Mouse (Mus musculus) G1E (cell line): ENCODE results near the gene Prdm5. TPM values are rescaled to one million over a fixed set of nuclear protein-coding genes. Genes with fewer than 3 reads are reported as not detected.

Source experiments
- ATAC-seq: 2 replicates; pipeline ENCODE4 v1.8.0; 2016; ENCODE audit warnings: mild to moderate bottlenecking; ENCODE audit not compliant: insufficient number of reproducible peaks, poor library complexity, low FRiP score, severe bottlenecking; ENCODE audit errors: extremely low read depth
- DNase-seq: peaks from one replicate; pipeline ENCODE4 v3.0.0; 2012; ENCODE audit warnings: low spot score
- H3K27me3 ChIP-seq: 2 replicates; pipeline ENCODE4 v1.6.1; 2012; ENCODE audit warnings: mild to moderate bottlenecking, low read length, inconsistent platforms; ENCODE audit not compliant: insufficient read depth
- H3K36me3 ChIP-seq: replicated peaks from 2 replicates; pipeline ENCODE3; 2012; ENCODE audit warnings: mild to moderate bottlenecking, inconsistent platforms
- H3K4me1 ChIP-seq: 2 replicates; pipeline ENCODE4 v1.6.1; 2012; ENCODE audit warnings: low read depth, low read length, inconsistent platforms, mixed read lengths; ENCODE audit not compliant: insufficient read depth
- H3K4me3 ChIP-seq: 2 replicates; pipeline ENCODE4 v1.5.1; 2012; ENCODE audit warnings: low read depth, mild to moderate bottlenecking, inconsistent platforms, low read length, moderate library complexity, mixed read lengths
- H3K9me3 ChIP-seq: replicated peaks from 2 replicates; pipeline ENCODE4 v1.6.1; 2012; ENCODE audit warnings: inconsistent platforms
- CTCF ChIP-seq: IDR thresholded peaks from 2 replicates; pipeline ENCODE4 v1.5.1; 2012; ENCODE audit warnings: low read depth, low read length, inconsistent platforms, mixed read lengths
- GATA1 ChIP-seq: IDR thresholded peaks from 2 replicates; pipeline ENCODE4 v1.6.1; 2012; ENCODE audit warnings: borderline replicate concordance, low read length, inconsistent platforms, mixed read lengths
- GATA2 ChIP-seq: IDR thresholded peaks from 2 replicates; pipeline ENCODE4 v1.6.1; 2012; ENCODE audit warnings: low read depth, low read length, inconsistent platforms, borderline replicate concordance
- POLR2AphosphoS5 ChIP-seq: IDR thresholded peaks from 2 replicates; pipeline ENCODE4 v1.6.1; 2012; ENCODE audit warnings: low read depth, low read length, inconsistent platforms; ENCODE audit not compliant: insufficient replicate concordance
- TAL1 ChIP-seq: conservative IDR thresholded peaks from 2 replicates; pipeline ENCODE4 v1.6.1; 2012; ENCODE audit warnings: low read depth, low read length, inconsistent platforms, mixed read lengths
- polyA plus RNA-seq: library from polyadenylated mRNA; stranded (reverse); fragments of >175 nt; gene quantifications from 2 replicates; pipeline ENCODE4 v1.2.3, GENCODE M21; 2012
- total RNA-seq, 2 experiments: library from RNA; stranded (forward) in 1 of 2; stranded (reverse) in 1 of 2; fragments of 200-1000 nt in 1 of 2; fragments of >200 nt in 1 of 2; fragmentation: Nextera tagmentation in 1 of 2; gene quantifications; 2 replicates each; pipeline ENCODE4 v1.2.3; 2014 to 2017

The Prdm5 gene
- total and polyA plus RNA-seq, 3 experiments = 0.38 TPM; not detected in 2

GRCm38 (mm10) chr6:65818039-65818747 lies 39.4 kb downstream of the Prdm5 start:
- no peak overlapping the region for H3K4me3 ChIP-seq
- no peak for TF ChIP-seq CTCF
- TF ChIP-seq GATA2 = no peak
- TF ChIP-seq POLR2AphosphoS5 = no peak
- no peak for TF ChIP-seq TAL1
- TF ChIP-seq GATA1 = no peak
- DNase-seq (no peak), ATAC-seq (no peak)
- H3K36me3 ChIP-seq = no peaks in the 10 kb centered on the region
- peaks cover 8% of the 10 kb centered on the region for H3K27me3 ChIP-seq
- no peaks in the 10 kb centered on the region for H3K9me3 ChIP-seq
- H3K4me1 ChIP-seq = no peaks in the 10 kb centered on the region

- ATAC-seq (no peak), DNase-seq (no peak)
- Histone ChIP-seq H3K4me1 (no peaks in the 10 kb centered on the region), H3K4me3 (no peak overlapping the region), H3K36me3 (no peaks in the 10 kb centered on the region), H3K27me3 (no peaks in the 10 kb centered on the region), H3K9me3 (no peaks in the 10 kb centered on the region)
- TF ChIP-seq GATA1 (no peak), GATA2 (no peak), CTCF (no peak), TAL1 (no peak), POLR2AphosphoS5 (no peak)
Observed at GRCm38 (mm10) chr6:65828656-65829055, 49.9 kb downstream of the Prdm5 start.

- Histone ChIP-seq H3K9me3 (no peaks in the 10 kb centered on the region), H3K27me3 (0 out of 2 replicates have a peak, but pooled peaks cover 3% of the 10 kb centered on the region), H3K36me3 (no peaks in the 10 kb centered on the region), H3K4me1 (no peaks in the 10 kb centered on the region), H3K4me3 (no peak overlapping the region)
- TF ChIP-seq POLR2AphosphoS5 = no peak
- TF ChIP-seq GATA2 = no peak
- TF ChIP-seq TAL1 = no peak
- TF ChIP-seq GATA1 = no peak
- TF ChIP-seq CTCF = no peak
- ATAC-seq (no peak), DNase-seq (no peak)
Observed at GRCm38 (mm10) chr6:65831443-65831842, 52.7 kb downstream of the Prdm5 start.

GRCm38 (mm10) chr6:65834013-65834412 lies 55.2 kb downstream of the Prdm5 start:
- Histone ChIP-seq H3K36me3 (no peaks in the 10 kb centered on the region), H3K4me3 (no peak overlapping the region), H3K27me3 (0 out of 2 replicates have a peak, but pooled peaks cover 3% of the 10 kb centered on the region), H3K4me1 (no peaks in the 10 kb centered on the region), H3K9me3 (no peaks in the 10 kb centered on the region)
- TF ChIP-seq GATA2 (no peak), TAL1 (no peak), CTCF (no peak), POLR2AphosphoS5 (no peak)
- ATAC-seq = no peak
- DNase-seq = no peak

- Histone ChIP-seq H3K4me1 (0 out of 2 replicates have a peak, but pooled peaks cover 2% of the 10 kb centered on the region), H3K4me3 (no peak overlapping the region), H3K9me3 (no peaks in the 10 kb centered on the region), H3K36me3 (no peaks in the 10 kb centered on the region), H3K27me3 (peaks cover 2% of the 10 kb centered on the region)
- no peak for TF ChIP-seq GATA2
- TF ChIP-seq GATA1 = no peak
- TF ChIP-seq TAL1 = no peak
- TF ChIP-seq CTCF = no peak
- TF ChIP-seq POLR2AphosphoS5 = no peak
- no peak; the same call in 1 of the 2 replicates for ATAC-seq
- no peak for DNase-seq
Observed at GRCm38 (mm10) chr6:65842579-65842978, 63.8 kb downstream of the Prdm5 start.

GRCm38 (mm10) chr6:65849127-65849526 lies 70.3 kb downstream of the Prdm5 start:
- no peak overlapping the region for H3K4me3 ChIP-seq
- H3K4me1 ChIP-seq = no peaks in the 10 kb centered on the region
- TF ChIP-seq POLR2AphosphoS5 (no peak), GATA1 (no peak), CTCF (no peak), GATA2 (no peak), TAL1 (no peak)
- peaks cover 3% of the 10 kb centered on the region; the same call in 1 of the 2 replicates for H3K27me3 ChIP-seq
- ATAC-seq = no peak
- no peak for DNase-seq
- no peaks in the 10 kb centered on the region for H3K36me3 ChIP-seq
- no peaks in the 10 kb centered on the region for H3K9me3 ChIP-seq

GRCm38 (mm10) chr6:65849687-65850086 lies 70.9 kb downstream of the Prdm5 start:
- DNase-seq (no peak), ATAC-seq (no peak)
- Histone ChIP-seq H3K4me3 (no peak overlapping the region), H3K36me3 (no peaks in the 10 kb centered on the region), H3K4me1 (no peaks in the 10 kb centered on the region), H3K27me3 (peaks cover 5% of the 10 kb centered on the region), H3K9me3 (no peaks in the 10 kb centered on the region)
- TF ChIP-seq GATA1 = no peak
- TF ChIP-seq GATA2 = no peak
- no peak for TF ChIP-seq TAL1
- no peak for TF ChIP-seq POLR2AphosphoS5
- TF ChIP-seq CTCF = no peak
